Mouse (Mus musculus) cerebellum, postnatal 4 days (tissue): ENCODE measurements at regions not wholly inside any gene's neighbourhood (a gene's known extent, or its start where the extent isn't known, plus 50 kb on each side); places are given as distances from the start of the nearest gene placed in this dataset.

ENCODE experiments used
- DNase-seq, 2 experiments: peaks; one replicate each; pipeline ENCODE4 v3.0.0; 2022; ENCODE audit warnings: low spot score in 2 of 2, mixed read lengths in 1 of 2

DNA sequence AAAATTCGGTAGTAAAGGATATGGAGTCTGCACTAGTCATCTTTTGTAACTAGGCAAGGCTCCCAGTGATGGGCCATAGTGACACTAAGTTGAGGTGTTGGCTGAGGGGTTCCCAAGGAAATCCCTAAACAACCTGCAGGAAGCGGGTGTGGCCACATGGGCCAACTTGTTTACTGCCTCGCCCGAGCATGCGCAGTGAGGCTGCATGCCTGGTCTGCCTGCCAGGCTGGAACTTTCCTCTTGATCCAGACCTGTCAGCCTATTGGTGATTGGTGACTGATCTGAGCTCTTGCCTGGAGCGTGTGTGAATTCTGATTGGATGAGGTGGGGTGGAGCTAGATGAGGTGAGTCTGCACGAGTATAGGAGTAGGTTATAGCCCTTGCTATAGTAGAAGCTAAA is 103.1 kb upstream of the Zwint start:
- DNase-seq: no peak

GRCm38 (mm10) chr10:72573991-72574652 is 80.5 kb upstream of the Zwint start:
- no peak for DNase-seq

DNA sequence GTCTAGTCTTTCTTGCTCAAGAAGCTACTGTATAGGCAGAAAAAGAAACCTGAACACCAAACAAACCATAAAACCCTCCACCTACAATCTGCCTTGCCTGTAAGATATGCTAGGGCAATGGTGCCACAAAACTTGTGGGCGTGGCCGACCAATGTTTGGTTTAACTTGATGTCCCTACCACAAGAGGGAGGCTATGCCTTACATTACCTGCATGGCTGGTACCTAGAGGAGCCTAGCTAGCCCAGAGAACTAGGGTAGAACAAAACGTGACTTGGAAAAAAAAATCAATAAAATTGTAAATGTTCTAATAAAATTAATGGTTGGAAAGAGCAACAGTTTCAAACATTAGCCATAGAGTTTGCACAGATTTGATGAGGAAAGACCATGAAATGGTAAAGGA is 76.9 kb upstream of the Zwint start:
- no peak for DNase-seq

DNA sequence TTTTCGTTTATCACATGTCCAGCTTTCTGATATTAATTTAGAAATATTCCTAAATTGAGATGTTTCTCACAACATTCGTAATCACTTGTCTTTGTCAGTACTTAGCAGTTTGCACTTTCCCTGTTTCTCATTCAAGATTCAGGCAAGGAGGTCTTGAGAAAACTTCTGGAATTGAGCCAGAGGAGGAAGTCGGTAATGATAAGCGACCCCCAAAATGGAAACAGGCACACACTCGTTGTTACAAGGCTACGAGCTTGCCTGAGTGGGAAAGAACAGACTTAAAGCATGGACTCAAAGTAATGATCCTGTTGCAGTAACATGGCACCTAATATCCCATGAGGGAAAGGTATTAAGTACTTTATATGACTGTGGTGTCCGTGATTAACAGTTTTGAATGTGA is 76.1 kb upstream of the Zwint start:
- DNase-seq: no peak

- DNase-seq: no peak
Observed at GRCm38 (mm10) chr10:72581311-72581710, 73.3 kb upstream of the Zwint start.

DNA sequence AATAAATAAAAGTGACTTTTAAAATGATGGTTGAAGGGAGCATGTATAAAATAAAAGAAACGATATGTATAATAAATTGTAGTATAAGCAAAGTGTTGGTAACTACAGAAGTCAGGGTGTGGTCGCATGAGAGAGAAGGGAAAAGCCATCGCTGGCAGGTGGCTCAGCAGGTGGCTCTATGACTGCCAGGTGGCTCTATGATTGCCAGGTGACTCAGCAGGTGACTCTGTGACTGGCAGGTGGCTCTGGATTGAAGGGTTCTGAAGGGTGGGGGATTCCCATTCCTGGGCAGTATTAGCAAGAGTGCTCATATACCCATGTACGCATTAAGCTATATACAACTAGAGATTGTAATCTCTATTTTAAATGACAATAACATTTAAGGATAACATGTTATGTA is 66.1 kb upstream of the Zwint start:
- no peak for DNase-seq

GRCm38 (mm10) chr10:72593049-72593448 is 61.6 kb upstream of the Zwint start:
- no peak for DNase-seq
